Mouse (Mus musculus): Measurements from ENCODE around the gene Taf12. TPM values are rescaled to one million over a fixed set of nuclear protein-coding genes. Genes with fewer than 3 reads are reported as not detected.
A peak's percentile ranks its signal among the peaks of the same experiment; 100 is the strongest.
"Not testable (repeated sequence)": the region's sequence is repeated elsewhere in the genome, so short reads cannot be mapped to it uniquely, and the experiment has no call there.

The Taf12 gene
- polyA plus RNA-seq, 1 experiment from 2014 or later, result 38.1 TPM

- WGBS, result 57% methylated on average over 16 of the region's 16 CpGs
- no peaks in the 10 kb centered on the region for H3K4me1 ChIP-seq (replicated peaks; ENCODE audit: insufficient read depth, low read length)
- no peak for TF ChIP-seq CTCF (IDR thresholded peaks at IDR 0.05; ENCODE audit: low read depth)
- H3K36me3 ChIP-seq (ENCODE audit: insufficient read depth, low read length), result no peaks in the 10 kb centered on the region
- no peaks in the 10 kb centered on the region for H3K27me3 ChIP-seq (ENCODE audit: insufficient read depth, low read length)
- ATAC-seq (replicated peaks; ENCODE audit: low FRiP score, low read depth) (no peak), DNase-seq (ENCODE audit: low spot score) (peak; percentile 28)
- H3K4me2 ChIP-seq (ENCODE audit: low read length), result peak overlapping the region; percentile 61
- peak overlapping the region; percentile 36 for H3K4me3 ChIP-seq (replicated peaks; ENCODE audit: low read depth, low read length)
- 0 out of 2 replicates have a peak overlapping the region, but pooled peaks have one; percentile 21 for H3K27ac ChIP-seq
- H3K9me3 ChIP-seq (replicated peaks; ENCODE audit: low read length), result no peaks in the 10 kb centered on the region
- peak overlapping the region; percentile 57 for H3K9ac ChIP-seq (ENCODE audit: low read depth, low read length)
These were observed 28.1 kb downstream of the Taf12 start for GRCm38 (mm10) chr4:132301965-132302938.

DNA sequence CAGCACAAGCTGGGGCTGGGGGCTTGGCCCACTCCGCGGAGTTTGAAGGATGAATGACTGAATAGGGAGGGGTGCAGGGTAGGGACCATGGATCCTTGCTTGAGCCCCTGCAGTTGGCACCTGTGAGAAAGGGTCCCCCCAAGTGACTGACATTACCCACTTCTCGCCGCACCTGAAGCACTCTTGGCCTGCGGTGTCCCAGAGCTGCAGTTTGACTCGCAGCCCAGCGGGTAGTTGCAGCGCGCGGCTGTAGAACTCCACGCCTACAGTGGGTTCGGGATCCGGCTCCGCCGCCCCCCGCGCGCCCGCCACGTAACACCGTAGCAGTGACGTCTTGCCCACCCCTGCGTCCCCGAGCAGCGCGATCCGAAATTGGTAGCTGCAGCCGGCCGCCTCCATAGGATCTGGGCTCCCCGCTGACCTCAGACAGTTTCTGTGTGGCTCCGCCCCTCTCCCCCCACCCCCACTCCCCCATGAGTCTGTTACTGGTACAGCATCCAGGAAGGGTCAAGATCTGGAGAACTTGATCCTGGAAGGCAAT, 28.8 kb downstream of the Taf12 start, which contains the start of gene Rab42:
Gene Rab42, minus strand, starts transcription at position 447 of the 541 bp plus-strand sequence.
- peak; percentile 77 for ATAC-seq (replicated peaks; ENCODE audit: low FRiP score, low read depth)
- Histone ChIP-seq H3K27ac (0 out of 2 replicates have a peak within 1 kb of the TSS, but pooled peaks have one; percentile 21), H3K9me3 (replicated peaks; ENCODE audit: low read length) (no peaks in the 10 kb centered on the region), H3K4me3 (replicated peaks; ENCODE audit: low read depth, low read length) (peak within 1 kb of the TSS; percentile 36), H3K36me3 (ENCODE audit: insufficient read depth, low read length) (no peaks in the 10 kb centered on the region), H3K27me3 (ENCODE audit: insufficient read depth, low read length) (no peaks in the 10 kb centered on the region), H3K4me2 (ENCODE audit: low read length) (peak within 1 kb of the TSS; percentile 61), H3K4me1 (replicated peaks; ENCODE audit: insufficient read depth, low read length) (no peaks in the 10 kb centered on the region), H3K9ac (ENCODE audit: low read depth, low read length) (peak within 1 kb of the TSS; percentile 57)
- DNase-seq (ENCODE audit: low spot score), result peak; percentile 81
- peak; percentile 3; the same call in 1 of the 2 replicates for TF ChIP-seq CTCF (IDR thresholded peaks at IDR 0.05; ENCODE audit: low read depth)
- 2% methylated on average over 31 of the region's 31 CpGs for WGBS

DNA sequence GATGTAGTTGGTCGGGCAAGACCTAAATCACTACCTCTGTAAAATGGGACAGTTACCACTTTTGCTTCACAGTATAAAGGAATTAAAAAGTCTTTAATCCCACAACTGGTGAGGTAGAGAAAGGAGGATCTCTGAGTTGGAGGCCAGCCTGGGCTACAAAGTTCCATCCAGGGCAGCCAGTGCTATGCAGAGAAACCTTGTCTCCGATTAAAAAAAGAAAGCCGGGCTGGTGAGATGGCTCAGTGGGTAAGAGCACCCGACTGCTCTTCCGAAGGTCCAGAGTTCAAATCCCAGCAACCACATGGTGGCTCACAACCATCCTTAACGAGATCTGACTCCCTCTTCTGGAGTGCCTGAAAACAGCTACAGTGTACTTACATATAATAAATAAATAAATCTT, 29.3 kb downstream of the Taf12 start:
- Histone ChIP-seq H3K4me3 (replicated peaks; ENCODE audit: low read depth, low read length) (peak overlapping the region; percentile 36), H3K4me2 (ENCODE audit: low read length) (peak overlapping the region; percentile 61), H3K9ac (ENCODE audit: low read depth, low read length) (peak overlapping the region; percentile 57)
- H3K27me3 ChIP-seq (ENCODE audit: insufficient read depth, low read length); H3K4me1 ChIP-seq (replicated peaks; ENCODE audit: insufficient read depth, low read length); H3K9me3 ChIP-seq (replicated peaks; ENCODE audit: low read length); H3K27ac ChIP-seq; DNase-seq (ENCODE audit: low spot score); ATAC-seq (replicated peaks; ENCODE audit: low FRiP score, low read depth); H3K36me3 ChIP-seq (ENCODE audit: insufficient read depth, low read length): not testable (repeated sequence)
- WGBS, result 38% methylated on average over 6 of the region's 6 CpGs
- 0 out of 2 replicates have a peak, but pooled peaks have one; percentile 2 for TF ChIP-seq CTCF (IDR thresholded peaks at IDR 0.05; ENCODE audit: low read depth)

DNA sequence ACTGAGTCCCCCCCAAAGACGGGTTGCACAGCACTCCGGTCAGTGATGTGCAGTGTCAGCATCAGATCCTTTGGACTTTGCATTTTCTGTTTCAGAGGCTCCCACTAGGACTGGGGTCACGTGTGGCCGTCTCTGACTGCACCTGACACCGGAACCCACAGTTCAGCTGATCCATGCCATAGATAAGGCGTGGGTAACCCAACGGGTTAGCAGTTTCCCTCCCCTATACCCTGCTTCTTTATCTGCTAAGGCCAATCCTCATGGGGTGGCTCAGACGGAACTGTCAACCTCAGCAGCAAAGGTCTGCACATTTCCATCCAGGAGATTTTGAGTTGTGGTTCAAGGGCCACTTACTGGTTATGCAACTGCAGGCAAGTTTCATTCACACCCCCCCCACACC, 31.1 kb downstream of the Taf12 start:
- ATAC-seq (replicated peaks; ENCODE audit: low FRiP score, low read depth), result 0 out of 2 replicates have a peak, but pooled peaks have one; percentile 9
- H3K4me1 ChIP-seq (replicated peaks; ENCODE audit: insufficient read depth, low read length), result peaks cover 5% of the 10 kb centered on the region
- TF ChIP-seq CTCF (IDR thresholded peaks at IDR 0.05; ENCODE audit: low read depth), result no peak
- no peak overlapping the region for H3K9ac ChIP-seq (ENCODE audit: low read depth, low read length)
- DNase-seq (ENCODE audit: low spot score), result no peak
- no peak overlapping the region for H3K4me3 ChIP-seq (replicated peaks; ENCODE audit: low read depth, low read length)
- no peak overlapping the region for H3K27ac ChIP-seq
- 79% methylated on average over 8 of the region's 8 CpGs for WGBS
- H3K9me3 ChIP-seq (replicated peaks; ENCODE audit: low read length), result no peaks in the 10 kb centered on the region
- no peaks in the 10 kb centered on the region for H3K27me3 ChIP-seq (ENCODE audit: insufficient read depth, low read length)
- H3K36me3 ChIP-seq (ENCODE audit: insufficient read depth, low read length), result no peaks in the 10 kb centered on the region; the same call in 1 of the 2 replicates
- H3K4me2 ChIP-seq (ENCODE audit: low read length), result no peak overlapping the region

DNA sequence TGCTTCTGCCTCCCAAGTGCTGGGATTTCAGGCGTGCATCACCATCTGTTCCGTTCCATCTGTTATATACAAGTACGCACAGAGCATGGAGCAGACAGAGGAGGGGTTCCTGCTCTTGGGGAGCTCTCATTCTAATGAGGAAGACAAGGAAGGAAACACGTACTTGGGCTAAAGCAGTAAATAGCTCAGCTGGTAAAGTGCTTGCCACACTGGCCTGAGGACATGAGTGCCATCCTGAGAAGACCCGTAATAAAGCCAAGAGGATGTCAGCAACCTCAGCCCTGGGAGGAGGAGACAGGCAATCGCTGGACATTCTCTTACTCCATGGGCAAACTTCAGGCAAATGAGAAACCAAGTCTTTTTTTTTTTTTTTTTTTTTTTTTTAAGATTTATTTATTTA, 31.8 kb downstream of the Taf12 start:
- H3K4me3 ChIP-seq (replicated peaks; ENCODE audit: low read depth, low read length), result no peak overlapping the region
- no peak for ATAC-seq (replicated peaks; ENCODE audit: low FRiP score, low read depth)
- no peaks in the 10 kb centered on the region for H3K9me3 ChIP-seq (replicated peaks; ENCODE audit: low read length)
- no peak overlapping the region for H3K4me2 ChIP-seq (ENCODE audit: low read length)
- no peak overlapping the region for H3K27ac ChIP-seq
- WGBS, result 72% methylated on average over 6 of the region's 6 CpGs
- DNase-seq (ENCODE audit: low spot score), result no peak
- H3K9ac ChIP-seq (ENCODE audit: low read depth, low read length), result no peak overlapping the region
- no peak for TF ChIP-seq CTCF (IDR thresholded peaks at IDR 0.05; ENCODE audit: low read depth)
- H3K36me3 ChIP-seq (ENCODE audit: insufficient read depth, low read length), result peaks cover 4% of the 10 kb centered on the region
- peaks cover 5% of the 10 kb centered on the region for H3K4me1 ChIP-seq (replicated peaks; ENCODE audit: insufficient read depth, low read length)
- no peaks in the 10 kb centered on the region for H3K27me3 ChIP-seq (ENCODE audit: insufficient read depth, low read length)

DNA sequence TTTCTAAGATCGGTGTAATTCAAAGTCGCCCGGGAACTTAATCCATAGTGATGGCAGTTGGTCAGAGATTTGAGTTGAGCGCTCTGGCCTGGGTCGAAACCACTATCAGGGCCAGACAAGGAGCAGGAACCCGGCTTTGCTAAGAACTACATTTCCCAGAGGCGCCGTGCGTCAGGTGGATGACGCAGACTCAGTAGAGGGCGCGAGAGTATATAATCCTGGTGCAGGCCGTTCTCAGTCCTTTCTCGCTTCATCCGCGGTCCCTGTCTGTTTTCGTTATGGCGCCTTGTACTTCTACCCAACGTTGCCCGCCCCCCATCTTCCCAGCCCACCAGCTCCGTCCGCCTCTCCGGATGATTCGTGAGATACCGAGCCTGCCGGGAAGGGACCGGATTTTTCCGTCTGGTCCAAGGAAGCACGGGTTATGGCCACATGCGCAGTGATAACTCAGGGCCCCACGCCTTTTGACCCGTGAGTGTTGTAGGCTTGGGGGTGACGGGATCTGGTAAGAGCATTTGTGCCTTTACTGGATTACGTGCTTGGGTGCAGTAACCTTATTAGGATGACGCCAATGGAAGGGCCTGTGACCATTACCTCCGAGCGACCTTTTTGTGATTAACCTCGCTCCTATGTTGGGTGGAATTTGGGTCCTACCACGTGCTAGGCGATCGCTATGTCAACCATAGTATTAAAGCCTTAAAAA, 34.4 kb downstream of the Taf12 start:
- Histone ChIP-seq H3K27ac (peak overlapping the region; percentile 77), H3K36me3 (ENCODE audit: insufficient read depth, low read length) (peaks cover 18% of the 10 kb centered on the region), H3K27me3 (ENCODE audit: insufficient read depth, low read length) (no peaks in the 10 kb centered on the region), H3K9me3 (replicated peaks; ENCODE audit: low read length) (no peaks in the 10 kb centered on the region), H3K4me3 (replicated peaks; ENCODE audit: low read depth, low read length) (peak overlapping the region; percentile 74), H3K9ac (ENCODE audit: low read depth, low read length) (peak overlapping the region; percentile 75), H3K4me2 (ENCODE audit: low read length) (peak overlapping the region; percentile 90), H3K4me1 (replicated peaks; ENCODE audit: insufficient read depth, low read length) (peaks cover 5% of the 10 kb centered on the region)
- ATAC-seq (replicated peaks; ENCODE audit: low FRiP score, low read depth) (peak; percentile 83), DNase-seq (ENCODE audit: low spot score) (peak; percentile 98)
- under 1% methylated on average over 41 of the region's 41 CpGs for WGBS
- TF ChIP-seq CTCF (IDR thresholded peaks at IDR 0.05; ENCODE audit: low read depth), result no peak
